Mouse (Mus musculus): Measurements from ENCODE around the gene Spata9. TPM values are rescaled to one million over a fixed set of nuclear protein-coding genes. Genes with fewer than 3 reads are reported as not detected.

Gene Spata9
- polyA plus RNA-seq, 1 experiment, result not detected

DNA sequence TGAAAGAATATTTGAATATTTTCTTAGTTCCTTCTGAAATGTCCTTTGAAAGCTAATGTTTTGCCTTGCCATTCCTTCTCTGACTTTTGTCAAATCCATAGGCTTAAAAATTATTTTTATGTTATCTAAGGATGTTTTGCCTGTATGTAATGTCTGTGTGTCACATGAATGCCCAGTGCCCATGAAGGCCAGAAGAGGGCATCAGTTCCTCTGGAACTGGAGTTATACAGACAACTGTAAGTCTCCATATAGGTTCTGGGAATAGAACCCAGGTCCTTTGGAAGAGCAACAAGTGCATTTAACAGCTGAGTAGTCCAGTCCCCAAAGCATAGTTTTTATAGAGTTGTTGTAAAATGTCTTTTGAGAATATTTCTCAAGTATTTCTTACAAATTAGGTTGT lies 15.0 kb downstream of the Spata9 start:
- H3K27me3 ChIP-seq (replicated peaks), result no peaks in the 10 kb centered on the region
- H3K9me3 ChIP-seq, result no peaks in the 10 kb centered on the region
- TF ChIP-seq FLI1 (IDR thresholded peaks at IDR 0.05; ENCODE audit: low read length), result no peak
- TF ChIP-seq GATA1 (IDR thresholded peaks at IDR 0.05; ENCODE audit: borderline replicate concordance, low read length), result no peak
- no peaks in the 10 kb centered on the region for H3K36me3 ChIP-seq (replicated peaks; ENCODE audit: low read length)
- no peaks in the 10 kb centered on the region for H3K4me1 ChIP-seq
- H3K4me3 ChIP-seq (replicated peaks), result no peak overlapping the region

GRCm38 (mm10) chr13:75988096-75988495 lies 21.1 kb downstream of the Spata9 start:
- H3K4me3 ChIP-seq (replicated peaks), result no peak overlapping the region
- no peaks in the 10 kb centered on the region for H3K9me3 ChIP-seq
- TF ChIP-seq FLI1 (IDR thresholded peaks at IDR 0.05; ENCODE audit: low read length) (no peak), GATA1 (IDR thresholded peaks at IDR 0.05; ENCODE audit: borderline replicate concordance, low read length) (no peak)
- peaks cover 6% of the 10 kb centered on the region for H3K4me1 ChIP-seq
- H3K36me3 ChIP-seq (replicated peaks; ENCODE audit: low read length), result no peaks in the 10 kb centered on the region
- H3K27me3 ChIP-seq (replicated peaks), result no peaks in the 10 kb centered on the region

GRCm38 (mm10) chr13:75992169-75993028 lies 25.4 kb downstream of the Spata9 start:
- Histone ChIP-seq H3K27me3 (replicated peaks) (no peaks in the 10 kb centered on the region), H3K9me3 (0 out of 2 replicates have a peak, but pooled peaks cover 3% of the 10 kb centered on the region), H3K4me3 (replicated peaks) (no peak overlapping the region), H3K36me3 (replicated peaks; ENCODE audit: low read length) (peaks cover 7% of the 10 kb centered on the region), H3K4me1 (peaks cover 16% of the 10 kb centered on the region)
- no peak for TF ChIP-seq FLI1 (IDR thresholded peaks at IDR 0.05; ENCODE audit: low read length)
- TF ChIP-seq GATA1 (IDR thresholded peaks at IDR 0.05; ENCODE audit: borderline replicate concordance, low read length), result no peak

DNA sequence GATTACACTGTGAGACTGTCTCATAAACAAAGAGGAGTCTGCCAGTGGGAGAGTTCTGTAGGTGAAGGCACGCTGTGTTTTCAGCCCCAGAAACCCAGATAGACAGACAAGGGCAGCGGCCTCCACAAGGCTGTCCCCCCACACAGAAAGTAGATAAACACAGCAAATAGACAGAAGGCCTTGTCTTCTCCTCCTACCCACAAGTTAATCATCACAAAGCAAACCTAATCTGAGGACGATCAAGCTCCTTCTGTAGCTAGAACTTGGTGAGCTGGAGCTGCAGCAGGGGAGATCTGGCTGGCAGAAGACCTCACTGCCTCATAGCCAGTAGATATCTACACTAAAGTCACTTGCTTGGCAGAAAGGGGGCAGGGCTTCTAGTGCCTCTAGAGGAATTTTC lies 36.3 kb downstream of the Spata9 start:
- no peaks in the 10 kb centered on the region for H3K27me3 ChIP-seq (replicated peaks)
- no peaks in the 10 kb centered on the region for H3K9me3 ChIP-seq
- no peak for TF ChIP-seq FLI1 (IDR thresholded peaks at IDR 0.05; ENCODE audit: low read length)
- TF ChIP-seq GATA1 (IDR thresholded peaks at IDR 0.05; ENCODE audit: borderline replicate concordance, low read length), result no peak
- peaks cover 38% of the 10 kb centered on the region for H3K36me3 ChIP-seq (replicated peaks; ENCODE audit: low read length)
- H3K4me3 ChIP-seq (replicated peaks), result no peak overlapping the region
- H3K4me1 ChIP-seq, result peaks cover 6% of the 10 kb centered on the region

DNA sequence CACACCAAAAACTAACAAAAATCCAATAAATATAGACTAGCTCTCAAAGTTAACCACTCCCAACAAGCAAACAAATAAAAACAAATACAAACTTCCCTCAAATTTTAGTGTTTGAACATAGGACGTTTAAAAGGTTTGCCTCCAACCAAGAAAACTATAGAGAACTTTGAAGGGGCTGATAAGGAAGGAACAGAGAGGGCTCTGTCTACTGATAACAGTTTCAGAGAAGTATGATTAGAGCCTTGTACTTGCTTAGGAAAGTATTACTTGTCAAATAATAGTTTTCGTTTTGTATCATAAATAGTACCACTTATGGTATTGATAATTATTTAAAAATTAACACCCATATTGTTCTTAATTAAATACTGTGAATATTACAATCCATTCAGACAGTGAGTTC lies 47.6 kb downstream of the Spata9 start:
- Histone ChIP-seq H3K27me3 (replicated peaks) (no peaks in the 10 kb centered on the region), H3K4me3 (replicated peaks) (no peak overlapping the region), H3K9me3 (no peaks in the 10 kb centered on the region), H3K36me3 (replicated peaks; ENCODE audit: low read length) (peaks cover 31% of the 10 kb centered on the region), H3K4me1 (peaks cover 24% of the 10 kb centered on the region; the same call in 1 of the 2 replicates)
- TF ChIP-seq GATA1 (IDR thresholded peaks at IDR 0.05; ENCODE audit: borderline replicate concordance, low read length) (no peak), FLI1 (IDR thresholded peaks at IDR 0.05; ENCODE audit: low read length) (no peak)

- TF ChIP-seq GATA1 (IDR thresholded peaks at IDR 0.05; ENCODE audit: borderline replicate concordance, low read length) (no peak), FLI1 (IDR thresholded peaks at IDR 0.05; ENCODE audit: low read length) (no peak)
- Histone ChIP-seq H3K4me1 (peaks cover 22% of the 10 kb centered on the region), H3K9me3 (no peaks in the 10 kb centered on the region), H3K36me3 (replicated peaks; ENCODE audit: low read length) (peaks cover 16% of the 10 kb centered on the region), H3K4me3 (replicated peaks) (peak overlapping the region; percentile 95), H3K27me3 (replicated peaks) (no peaks in the 10 kb centered on the region)
These were observed 50.5 kb downstream of the Spata9 start for GRCm38 (mm10) chr13:76017465-76017864.

DNA sequence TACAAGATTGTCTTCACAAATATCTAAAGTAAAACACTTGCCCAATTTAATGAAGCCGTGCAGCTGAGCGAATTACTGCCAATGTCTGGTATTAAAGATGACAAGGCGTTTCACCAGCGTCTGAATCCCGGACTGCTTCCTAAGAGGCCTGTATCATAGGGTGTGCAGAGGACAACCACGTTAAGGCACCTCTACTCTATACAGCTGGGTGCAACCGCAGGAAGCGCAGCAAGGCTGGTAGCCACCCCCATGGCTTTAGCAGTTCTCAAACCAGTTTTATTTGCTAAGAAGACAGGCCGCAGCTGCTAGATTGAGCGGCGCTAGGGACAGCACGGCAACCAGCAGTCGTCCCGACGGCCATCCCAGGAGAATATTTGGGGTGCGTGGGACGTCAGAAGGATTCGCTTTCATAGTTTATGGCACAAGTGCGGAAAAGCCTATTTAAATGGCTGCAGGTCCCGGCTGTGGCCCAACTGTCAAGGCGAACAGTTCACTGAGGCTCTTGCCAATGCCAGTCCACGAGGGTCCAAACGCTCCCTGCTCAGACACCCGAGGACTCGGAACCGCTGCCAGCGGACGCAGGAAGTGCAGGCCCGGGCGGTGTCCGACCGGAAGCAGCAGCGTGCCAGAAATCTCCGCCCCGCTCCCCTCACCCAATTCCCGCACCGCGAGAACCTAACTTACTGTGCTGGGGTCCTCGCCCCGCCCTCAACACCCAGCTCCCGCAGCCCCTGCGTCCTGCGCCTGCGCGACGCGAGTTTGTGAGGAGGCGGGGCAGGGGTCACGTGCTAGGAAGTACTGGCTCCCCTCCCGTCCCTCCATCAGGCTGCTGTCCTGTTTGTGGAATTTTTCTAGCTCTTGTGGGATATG lies 51.3 kb downstream of the Spata9 start, which contains the start of gene Rfesd:
Rfesd (minus strand) TSS at position 746 of the 870 bp plus-strand sequence.
- Histone ChIP-seq H3K27me3 (replicated peaks) (no peaks in the 10 kb centered on the region), H3K9me3 (no peaks in the 10 kb centered on the region), H3K36me3 (replicated peaks; ENCODE audit: low read length) (peaks cover 9% of the 10 kb centered on the region), H3K4me3 (replicated peaks) (peak within 1 kb of the TSS; percentile 95), H3K4me1 (peaks cover 20% of the 10 kb centered on the region)
- TF ChIP-seq FLI1 (IDR thresholded peaks at IDR 0.05; ENCODE audit: low read length) (peak; percentile 84; the same call in 1 of the 2 replicates), GATA1 (IDR thresholded peaks at IDR 0.05; ENCODE audit: borderline replicate concordance, low read length) (no peak)

DNA sequence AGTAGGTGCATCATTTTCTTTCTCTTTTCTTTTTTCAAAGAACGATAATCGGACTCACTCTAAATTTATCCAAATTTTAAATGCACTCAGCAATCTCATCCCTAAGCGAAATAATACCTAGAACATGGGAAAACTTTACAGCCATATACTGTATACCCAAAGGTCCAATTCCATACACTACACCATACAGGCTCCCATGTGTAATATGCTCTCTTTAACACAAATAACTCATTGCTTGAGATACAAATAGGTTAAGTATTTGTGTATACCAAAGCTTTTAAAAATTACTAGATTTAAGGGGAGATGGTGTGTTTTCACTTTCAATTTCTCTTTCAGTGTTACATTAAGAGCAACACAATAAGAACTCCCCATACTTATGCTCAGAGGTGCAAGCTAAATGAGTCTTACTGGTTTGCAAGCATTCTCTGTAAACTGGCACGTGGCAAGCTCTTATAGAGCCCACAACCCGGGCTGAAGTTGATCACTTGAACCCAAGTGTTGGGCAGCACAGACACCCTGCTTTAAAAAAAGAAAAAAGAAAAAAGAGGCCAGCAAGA lies 52.0 kb downstream of the Spata9 start:
- Histone ChIP-seq H3K27me3 (replicated peaks) (no peaks in the 10 kb centered on the region), H3K9me3 (no peaks in the 10 kb centered on the region), H3K4me3 (replicated peaks) (peak overlapping the region; percentile 95), H3K4me1 (peaks cover 15% of the 10 kb centered on the region), H3K36me3 (replicated peaks; ENCODE audit: low read length) (peaks cover 2% of the 10 kb centered on the region)
- no peak for TF ChIP-seq GATA1 (IDR thresholded peaks at IDR 0.05; ENCODE audit: borderline replicate concordance, low read length)

GRCm38 (mm10) chr13:76021782-76022181 lies 54.8 kb downstream of the Spata9 start:
- Histone ChIP-seq H3K4me3 (replicated peaks) (no peak overlapping the region), H3K9me3 (no peaks in the 10 kb centered on the region), H3K27me3 (replicated peaks) (no peaks in the 10 kb centered on the region), H3K36me3 (replicated peaks; ENCODE audit: low read length) (no peaks in the 10 kb centered on the region), H3K4me1 (peaks cover 21% of the 10 kb centered on the region)
- no peak for TF ChIP-seq GATA1 (IDR thresholded peaks at IDR 0.05; ENCODE audit: borderline replicate concordance, low read length)
- no peak for TF ChIP-seq FLI1 (IDR thresholded peaks at IDR 0.05; ENCODE audit: low read length)

All from megakaryocyte, embryonic 14.5 days (primary cell).